Mouse (Mus musculus) heart, embryonic 10.5 days (tissue): ENCODE data around the gene Vsx1. TPM values are rescaled to one million over a fixed set of nuclear protein-coding genes. Genes with fewer than 3 reads are reported as not detected.

ENCODE experiments used
- DNase-seq: peaks from one replicate; pipeline ENCODE4 v3.0.0-alpha.2; 2017; ENCODE audit warnings: low spot score
- H3K27ac ChIP-seq: fragments of 300-500 bp; sonication (generic); 2 replicates; pipeline ENCODE4 v1.5.1; 2016; ENCODE audit warnings: mild to moderate bottlenecking
- H3K27me3 ChIP-seq: fragments of 300-500 bp; sonication (generic); 2 replicates; pipeline ENCODE4 v1.6.1; 2016; ENCODE audit warnings: mild to moderate bottlenecking; ENCODE audit not compliant: poor library complexity, insufficient read depth, severe bottlenecking
- H3K36me3 ChIP-seq: fragments of 300-500 bp; sonication (generic); 2 replicates; pipeline ENCODE4 v1.6.1; 2016; ENCODE audit warnings: mild to moderate bottlenecking, moderate library complexity
- H3K4me1 ChIP-seq: fragments of 300-500 bp; sonication (generic); 2 replicates; pipeline ENCODE4 v1.6.1; 2016; ENCODE audit warnings: mild to moderate bottlenecking
- H3K4me3 ChIP-seq: fragments of 300-500 bp; sonication (generic); 2 replicates; pipeline ENCODE4 v1.5.1; 2016; ENCODE audit warnings: mild to moderate bottlenecking, moderate library complexity
- H3K9me3 ChIP-seq: fragments of 300-500 bp; sonication (generic); 2 replicates; pipeline ENCODE4 v1.6.1; 2016; ENCODE audit warnings: mild to moderate bottlenecking, moderate library complexity
- WGBS: fragments of 180-500 bp; shearing (Covaris S2); methylation state at CpG from one replicate; pipeline ENCODE4 v1.1.7; 2016; 5-methylcytosine and 5-hydroxymethylcytosine counted together
- polyA plus RNA-seq: library from polyadenylated mRNA; unstranded; fragments of >200 nt; fragmentation: Nextera tagmentation; extraction: Ambion mirVana; gene quantifications from 2 replicates; pipeline ENCODE4 v1.2.1, GENCODE M21; 2016

Vsx1 gene
- not detected in 2 replicates for polyA plus RNA-seq

DNA sequence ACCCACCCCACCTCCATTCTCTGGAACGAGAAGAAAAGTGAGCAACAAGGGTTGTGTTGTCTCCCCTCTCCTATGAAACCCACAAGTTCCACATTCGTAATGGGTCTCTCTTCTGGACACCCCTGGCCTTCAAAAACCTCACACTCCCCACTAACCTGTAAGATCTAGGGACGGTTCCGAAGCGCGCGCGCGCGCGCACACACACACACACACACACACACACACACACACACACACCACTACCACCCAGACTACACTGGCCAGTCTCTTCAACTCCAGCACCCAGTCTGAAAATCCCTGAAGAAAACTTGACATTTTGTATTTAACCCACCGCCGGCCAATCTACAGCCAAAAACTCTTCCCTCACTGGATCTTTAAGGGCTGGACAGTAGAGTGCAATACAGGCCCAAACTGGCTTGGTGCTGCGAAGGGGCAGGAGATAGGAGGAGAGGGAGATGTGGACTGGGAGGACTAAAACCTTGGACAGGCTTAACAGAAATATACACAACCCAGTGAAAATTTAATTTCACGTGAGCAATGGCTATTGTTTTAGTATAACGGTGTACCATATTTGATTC lies at the start of gene Vsx1:
Vsx1 (minus strand) TSS at position 138 of the 578 bp plus-strand sequence.
- H3K4me3 ChIP-seq, result peak within 1 kb of the TSS; percentile 60
- no peak for DNase-seq
- H3K27ac ChIP-seq, result no peak within 1 kb of the TSS
- peaks cover 82% of the 10 kb centered on the region for H3K27me3 ChIP-seq
- H3K36me3 ChIP-seq, result no peaks in the 10 kb centered on the region
- H3K9me3 ChIP-seq, result no peaks in the 10 kb centered on the region
- peaks cover 11% of the 10 kb centered on the region for H3K4me1 ChIP-seq
- WGBS, result 37% methylated on average over 16 of the region's 16 CpGs

DNA sequence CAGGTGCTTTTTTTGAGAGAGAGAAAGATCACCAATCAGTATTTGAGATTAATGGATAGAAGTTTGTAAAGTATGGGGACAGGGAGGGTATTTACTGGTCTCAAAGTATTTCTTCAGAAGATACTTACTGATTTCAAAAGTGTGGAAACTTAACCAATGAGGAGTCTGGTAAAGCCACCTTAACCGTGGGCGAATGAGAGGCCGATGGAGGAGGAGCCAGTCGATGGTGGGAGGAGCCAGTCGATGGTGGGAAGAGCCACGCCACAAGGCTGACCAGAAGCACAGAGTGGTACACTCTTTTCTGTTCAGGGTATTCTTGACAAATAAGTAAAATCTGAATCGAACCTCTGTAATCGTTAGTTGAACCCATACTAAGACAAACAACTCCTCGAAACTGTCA lies 48.7 kb upstream of the Vsx1 start:
- Histone ChIP-seq H3K4me3 (no peak overlapping the region), H3K27ac (no peak overlapping the region), H3K27me3 (no peaks in the 10 kb centered on the region), H3K36me3 (no peaks in the 10 kb centered on the region), H3K9me3 (0 out of 2 replicates have a peak, but pooled peaks cover 5% of the 10 kb centered on the region), H3K4me1 (no peaks in the 10 kb centered on the region)
- 72% methylated on average over 9 of the region's 9 CpGs for WGBS
- no peak for DNase-seq

DNA sequence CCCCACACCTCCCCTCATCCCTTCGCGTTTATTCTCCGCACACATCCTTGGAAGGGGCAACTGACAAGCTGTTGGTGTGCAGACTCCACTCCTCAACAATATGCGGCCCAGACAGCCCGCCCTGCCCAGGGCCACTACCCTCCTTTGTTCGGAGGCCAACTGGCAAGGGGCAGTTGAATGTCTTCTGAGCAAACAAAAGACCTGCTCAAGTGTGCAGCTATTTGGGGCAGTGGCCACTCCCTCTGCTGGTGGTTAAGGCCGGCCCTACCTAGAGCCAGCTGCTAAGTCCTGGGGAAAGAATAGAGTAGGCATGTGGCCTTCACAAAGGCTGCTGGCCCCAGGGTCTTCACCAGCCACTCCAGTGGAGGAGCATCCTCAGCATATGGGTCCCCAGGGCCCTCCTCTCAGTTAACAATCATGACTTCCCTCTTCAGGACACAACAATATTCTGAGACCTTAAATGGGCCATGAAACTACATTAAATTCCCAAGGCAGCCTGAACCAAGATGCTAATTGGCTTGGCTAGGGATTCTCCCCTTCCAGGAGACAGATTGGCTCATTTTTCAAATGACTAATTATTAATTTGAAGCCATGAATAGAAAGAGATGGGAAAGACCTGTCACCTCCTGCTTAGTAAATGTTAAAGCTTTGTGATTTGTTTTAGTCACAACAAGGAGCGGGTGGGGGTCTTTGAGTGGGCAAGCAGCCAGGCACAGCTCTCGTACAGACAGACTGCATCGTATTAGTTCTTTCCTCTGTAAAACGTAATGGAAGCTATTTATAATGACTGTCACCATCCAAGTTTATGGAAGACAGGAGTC lies 46.8 kb upstream of the Vsx1 start:
- no peaks in the 10 kb centered on the region for H3K36me3 ChIP-seq
- no peaks in the 10 kb centered on the region for H3K9me3 ChIP-seq
- no peak overlapping the region for H3K27ac ChIP-seq
- no peak overlapping the region for H3K4me3 ChIP-seq
- no peaks in the 10 kb centered on the region for H3K4me1 ChIP-seq
- H3K27me3 ChIP-seq, result no peaks in the 10 kb centered on the region
- no peak for DNase-seq
- WGBS, result 71% methylated on average over 11 of the region's 11 CpGs

DNA sequence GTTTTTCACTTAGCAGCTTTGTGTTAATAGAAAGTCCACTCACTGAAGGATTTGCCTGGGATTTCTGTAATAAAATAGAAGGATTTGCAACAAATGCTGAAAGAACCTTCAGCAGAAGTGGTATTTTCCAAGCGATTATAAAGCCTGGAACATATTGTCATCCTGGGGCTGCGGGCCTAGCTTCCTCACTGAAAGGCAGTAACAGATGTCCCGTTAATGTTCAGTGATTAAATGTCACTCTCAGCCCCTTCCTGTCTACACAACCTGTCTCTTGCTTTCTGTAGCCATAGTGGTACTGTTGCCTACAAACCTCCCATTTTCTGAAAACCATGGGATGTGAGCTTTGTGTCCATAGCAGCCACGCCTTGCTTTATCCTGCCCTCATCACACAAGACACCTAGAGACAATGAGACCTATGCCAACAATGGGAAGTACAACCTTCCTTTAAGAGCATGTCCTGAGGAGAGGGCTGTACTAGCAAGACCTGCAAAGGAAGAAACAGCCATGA lies 23.1 kb upstream of the Vsx1 start:
- DNase-seq, result peak; percentile 55
- H3K4me1 ChIP-seq, result no peaks in the 10 kb centered on the region
- WGBS, result 77% methylated on average over 4 of the region's 4 CpGs
- H3K9me3 ChIP-seq, result no peaks in the 10 kb centered on the region
- no peaks in the 10 kb centered on the region for H3K27me3 ChIP-seq
- no peak overlapping the region for H3K4me3 ChIP-seq
- no peak overlapping the region for H3K27ac ChIP-seq
- no peaks in the 10 kb centered on the region for H3K36me3 ChIP-seq

DNA sequence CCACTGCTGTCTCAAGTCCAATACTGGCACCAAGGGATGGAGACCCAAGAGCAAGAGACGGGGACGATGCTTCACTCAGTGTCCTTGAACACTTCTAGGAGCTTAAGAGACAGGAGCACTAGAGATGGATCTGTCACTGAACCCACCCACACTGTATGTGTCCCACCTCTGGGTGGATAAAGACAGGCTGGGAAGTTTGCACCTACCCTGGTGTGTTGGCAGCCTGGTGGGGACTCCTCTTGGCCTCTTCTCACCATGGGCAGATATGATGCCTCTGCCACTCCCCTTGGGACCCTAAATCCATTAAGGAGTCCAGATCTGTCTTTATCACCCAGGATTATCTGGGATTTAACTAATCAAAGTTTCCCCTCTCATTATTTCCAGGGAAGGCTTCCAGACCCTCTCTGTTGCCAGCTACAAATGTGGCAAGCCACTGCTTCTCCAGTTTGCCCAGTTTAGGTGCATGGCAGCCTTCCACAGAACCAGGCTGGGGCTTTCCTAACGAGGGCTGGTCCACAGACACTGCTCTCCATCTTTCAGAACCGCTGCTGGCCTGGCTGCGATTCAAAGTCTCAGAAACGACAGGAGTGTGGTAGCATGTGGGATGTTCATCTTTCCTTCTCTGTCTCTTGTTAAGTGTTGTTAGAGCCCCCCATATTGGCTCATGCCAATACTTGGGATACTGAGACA lies 2.5 kb upstream of the Vsx1 start:
- Histone ChIP-seq H3K4me1 (peaks cover 11% of the 10 kb centered on the region), H3K36me3 (no peaks in the 10 kb centered on the region), H3K27ac (no peak overlapping the region), H3K4me3 (no peak overlapping the region), H3K9me3 (no peaks in the 10 kb centered on the region), H3K27me3 (peaks cover 67% of the 10 kb centered on the region)
- no peak for DNase-seq
- 63% methylated on average over 6 of the region's 6 CpGs for WGBS

DNA sequence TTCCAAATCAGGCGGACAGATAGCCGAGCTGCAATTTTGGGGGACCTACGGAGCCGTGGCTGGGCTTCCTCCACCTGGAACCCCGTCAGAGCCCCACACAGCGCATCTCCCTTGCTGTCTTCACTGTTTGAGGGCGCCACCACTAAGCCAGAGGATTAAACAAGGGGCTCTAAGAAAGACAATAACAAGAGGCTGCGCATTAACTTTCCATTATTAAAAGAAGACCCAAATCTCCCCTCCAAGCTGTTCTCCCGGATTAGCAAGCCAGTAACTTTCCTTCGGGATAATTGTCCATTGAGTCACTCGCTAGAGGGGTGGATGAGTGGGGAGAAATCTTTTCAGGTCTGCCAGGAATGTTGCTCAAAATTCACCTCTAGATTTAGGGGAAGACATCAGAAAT lies 1.1 kb upstream of the Vsx1 start:
- DNase-seq, result no peak

DNA sequence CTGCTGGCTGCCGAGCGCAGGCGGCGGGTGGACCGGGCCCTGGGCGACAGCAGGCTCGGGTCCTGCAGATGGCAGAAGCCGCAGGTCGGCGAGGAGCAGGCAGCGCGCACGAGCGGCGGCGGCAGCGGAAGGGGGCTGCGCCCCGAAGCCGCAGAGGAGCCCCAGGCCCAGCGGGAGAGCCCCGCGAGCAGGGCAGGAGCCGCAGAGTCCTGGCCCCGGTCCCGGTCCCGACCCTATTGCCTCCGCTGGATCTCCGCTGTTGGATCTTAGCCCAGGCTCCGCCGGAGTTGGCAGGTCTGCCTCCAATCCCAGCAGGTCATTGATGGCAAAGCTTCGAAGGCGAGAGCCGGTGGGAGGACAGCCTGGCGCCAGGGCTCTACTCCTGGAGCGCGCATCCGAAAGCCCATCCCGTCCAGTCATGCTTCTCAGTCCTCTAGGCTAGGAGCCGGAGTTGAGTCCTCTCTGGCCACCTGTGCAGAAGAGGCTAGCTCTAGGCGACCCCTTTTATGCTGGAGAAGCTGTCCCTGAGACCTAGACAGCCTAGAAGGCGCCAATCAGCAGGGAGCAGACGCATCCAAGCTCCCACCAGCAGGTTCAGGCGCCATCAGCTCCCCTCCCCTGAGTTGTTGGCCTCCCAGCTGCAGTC lies 496 bp downstream of the Vsx1 start:
- peak; percentile 73 for DNase-seq
- WGBS, result under 1% methylated on average over 27 of the region's 44 CpGs

More for the DNA sequence above, 1.1 kb upstream of the Vsx1 start:
- H3K27me3 ChIP-seq, result peaks cover 81% of the 10 kb centered on the region
- no peaks in the 10 kb centered on the region for H3K36me3 ChIP-seq
- no peak overlapping the region for H3K27ac ChIP-seq
- no peaks in the 10 kb centered on the region for H3K9me3 ChIP-seq
- peaks cover 11% of the 10 kb centered on the region for H3K4me1 ChIP-seq
- H3K4me3 ChIP-seq, result no peak overlapping the region
- 9% methylated on average over 11 of the region's 11 CpGs for WGBS

DNA sequence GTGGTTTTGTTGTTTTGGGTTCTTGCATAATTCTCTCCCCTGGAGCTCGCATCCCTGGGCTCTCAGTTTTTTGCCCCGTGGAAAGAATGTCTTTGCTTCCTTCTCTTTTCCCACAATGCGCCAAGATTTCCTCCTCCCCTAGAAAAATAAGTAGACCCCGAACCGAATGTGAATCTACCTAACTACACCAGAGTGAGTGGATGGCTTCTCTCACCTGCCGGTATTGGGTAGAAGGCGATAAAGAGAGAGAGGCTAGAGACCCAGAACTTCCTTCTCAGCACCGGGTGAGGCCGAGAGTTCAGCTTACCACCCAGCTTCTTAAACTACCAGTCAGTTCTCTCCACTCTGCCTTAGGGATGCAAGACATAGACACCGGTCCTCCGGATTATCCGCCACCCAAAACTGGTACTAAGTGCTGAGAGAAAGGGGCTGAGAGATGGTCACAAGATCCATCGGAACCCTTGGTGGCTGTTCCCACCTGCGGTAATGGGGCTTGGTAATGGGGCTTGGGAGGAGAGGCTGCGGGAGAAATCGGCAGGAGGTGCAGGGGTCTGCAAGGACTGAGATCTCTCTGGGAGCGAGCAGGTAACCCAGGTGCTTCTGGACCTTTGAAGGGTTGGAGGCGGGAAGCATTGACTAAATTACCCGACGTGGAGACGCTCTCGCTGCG lies 1.2 kb downstream of the Vsx1 start:
- WGBS, result 3% methylated on average over 23 of the region's 23 CpGs

More for the DNA sequence above, 496 bp downstream of the Vsx1 start:
- Histone ChIP-seq H3K4me1 (peaks cover 11% of the 10 kb centered on the region), H3K27me3 (peaks cover 82% of the 10 kb centered on the region), H3K4me3 (peak overlapping the region; percentile 60), H3K9me3 (no peaks in the 10 kb centered on the region), H3K27ac (no peak overlapping the region), H3K36me3 (no peaks in the 10 kb centered on the region)

DNA sequence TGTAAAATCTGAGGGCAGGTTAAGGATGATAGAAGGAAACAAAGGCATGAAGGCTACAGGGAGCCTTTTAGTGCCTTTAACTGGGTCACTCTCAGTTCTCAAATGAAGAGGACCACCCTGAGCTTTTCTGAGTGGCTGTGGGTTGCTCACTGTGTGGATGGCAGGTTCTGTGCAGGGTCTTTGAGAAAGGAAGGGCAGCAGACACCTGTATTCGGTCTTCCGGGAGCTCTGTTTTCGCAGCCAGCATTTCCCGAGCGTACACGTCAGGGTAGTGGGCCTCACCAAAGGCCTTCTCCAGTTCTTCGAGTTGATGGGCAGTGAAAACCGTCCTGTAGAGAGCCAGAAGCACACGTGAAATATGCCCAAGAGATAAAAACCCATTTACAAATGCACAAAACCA lies 3.8 kb downstream of the Vsx1 start:
- peak; percentile 59 for DNase-seq
- peaks cover 53% of the 10 kb centered on the region for H3K27me3 ChIP-seq
- H3K27ac ChIP-seq, result no peak overlapping the region
- no peak overlapping the region for H3K4me3 ChIP-seq
- H3K36me3 ChIP-seq, result no peaks in the 10 kb centered on the region
- H3K4me1 ChIP-seq, result peaks cover 11% of the 10 kb centered on the region
- H3K9me3 ChIP-seq, result no peaks in the 10 kb centered on the region
- 87% methylated on average over 9 of the region's 9 CpGs for WGBS

More for the DNA sequence above, 1.2 kb downstream of the Vsx1 start:
- peak; percentile 72 for DNase-seq
- H3K9me3 ChIP-seq, result no peaks in the 10 kb centered on the region
- peaks cover 79% of the 10 kb centered on the region for H3K27me3 ChIP-seq
- no peaks in the 10 kb centered on the region for H3K36me3 ChIP-seq
- H3K4me1 ChIP-seq, result peaks cover 11% of the 10 kb centered on the region
- H3K4me3 ChIP-seq, result peak overlapping the region; percentile 60
- H3K27ac ChIP-seq, result no peak overlapping the region

DNA sequence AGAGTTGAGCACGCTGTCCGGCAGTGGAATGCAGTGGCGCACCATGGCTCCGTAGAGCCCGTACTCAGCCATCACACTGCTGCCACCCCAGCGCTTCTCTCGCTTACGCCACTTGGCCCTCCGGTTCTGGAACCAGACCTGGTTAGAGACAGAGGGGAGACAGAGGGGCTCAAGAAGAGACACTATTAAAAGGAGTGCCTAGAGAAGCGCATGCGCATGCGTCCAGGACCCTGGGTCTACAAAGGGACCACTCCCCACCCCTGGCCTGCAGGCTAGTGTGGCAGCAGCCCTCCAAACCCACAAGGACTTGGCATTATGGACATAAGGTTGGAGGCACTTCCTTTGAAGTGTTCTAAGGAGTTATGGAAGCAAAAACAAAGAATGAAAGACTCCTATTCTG lies 4.7 kb downstream of the Vsx1 start:
- H3K36me3 ChIP-seq, result no peaks in the 10 kb centered on the region
- peak; percentile 60 for DNase-seq
- no peaks in the 10 kb centered on the region for H3K9me3 ChIP-seq
- peaks cover 11% of the 10 kb centered on the region for H3K4me1 ChIP-seq
- H3K4me3 ChIP-seq, result no peak overlapping the region
- WGBS, result 79% methylated on average over 12 of the region's 12 CpGs
- no peak overlapping the region for H3K27ac ChIP-seq
- H3K27me3 ChIP-seq, result peaks cover 43% of the 10 kb centered on the region

DNA sequence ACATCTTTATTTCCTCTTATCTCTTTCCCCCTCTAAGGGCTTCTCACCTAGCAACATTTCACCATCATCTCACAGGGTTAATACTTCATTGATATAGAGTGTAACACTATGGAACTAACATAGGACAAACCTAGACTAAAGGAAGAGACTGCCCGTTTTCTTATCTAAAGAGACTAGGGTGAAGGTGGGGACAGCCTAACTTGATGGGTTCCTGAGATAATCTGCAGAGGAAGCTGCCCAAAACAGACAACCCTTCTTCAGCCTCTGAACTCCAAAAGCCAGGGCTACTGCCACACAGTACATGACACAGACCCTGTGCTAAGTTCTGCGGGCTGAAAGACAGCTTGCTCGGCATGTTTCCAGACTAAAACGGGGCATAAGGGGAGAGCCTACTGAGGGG lies 7.6 kb downstream of the Vsx1 start:
- peaks cover 14% of the 10 kb centered on the region for H3K27me3 ChIP-seq
- H3K27ac ChIP-seq, result no peak overlapping the region
- no peaks in the 10 kb centered on the region for H3K36me3 ChIP-seq
- no peaks in the 10 kb centered on the region for H3K9me3 ChIP-seq
- no peaks in the 10 kb centered on the region for H3K4me1 ChIP-seq
- DNase-seq, result no peak
- no peak overlapping the region for H3K4me3 ChIP-seq
- WGBS, result 44% methylated on average over 4 of the region's 4 CpGs

DNA sequence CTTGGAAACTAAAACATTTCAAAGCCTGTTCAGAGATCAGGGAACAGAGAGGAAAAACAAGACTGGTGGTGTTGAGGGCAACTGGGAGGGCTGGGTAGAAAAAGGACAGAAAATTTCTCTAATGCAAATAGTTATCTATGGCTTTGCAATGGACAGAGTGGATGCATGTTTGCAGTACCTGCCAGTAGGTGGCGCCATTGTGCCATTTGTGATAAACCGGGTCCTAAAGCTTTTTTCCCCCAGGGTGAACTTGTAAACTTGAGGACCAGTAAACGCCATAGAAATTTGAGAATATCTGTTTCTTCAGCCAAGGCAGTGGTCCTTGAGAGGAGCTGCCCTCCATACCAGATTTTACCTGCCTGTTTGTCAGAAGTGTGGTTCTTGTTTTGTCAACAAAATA lies 10.8 kb downstream of the Vsx1 start:
- WGBS, result 0% methylated on average over 3 of the region's 3 CpGs
- H3K36me3 ChIP-seq, result no peaks in the 10 kb centered on the region

More for the DNA sequence above, 10.8 kb downstream of the Vsx1 start:
- Histone ChIP-seq H3K9me3 (no peaks in the 10 kb centered on the region), H3K27ac (no peak overlapping the region), H3K4me3 (no peak overlapping the region), H3K27me3 (0 out of 2 replicates have a peak, but pooled peaks cover 6% of the 10 kb centered on the region), H3K4me1 (no peaks in the 10 kb centered on the region)
- DNase-seq, result no peak
